Mouse (Mus musculus) splenic B cell, adult 2 months (primary cell): Measurements from ENCODE around the gene Pitpnc1.

Source experiments
- DNase-seq: peaks from one replicate; pipeline ENCODE4 v3.0.0-alpha.2; 2011; ENCODE audit warnings: low read depth, low spot score
- H3K27me3 ChIP-seq: 2 replicates; pipeline ENCODE4 v1.6.1; 2012; ENCODE audit warnings: mild to moderate bottlenecking, low read length, moderate library complexity, mixed read lengths; ENCODE audit not compliant: control insufficient read depth, poor library complexity, insufficient read depth, severe bottlenecking
- H3K36me3 ChIP-seq: 2 replicates; pipeline ENCODE4 v1.6.1; 2012; ENCODE audit warnings: mild to moderate bottlenecking, low read length, moderate library complexity, mixed read lengths; ENCODE audit not compliant: control insufficient read depth, poor library complexity, insufficient read depth, severe bottlenecking

Gene Pitpnc1

DNA sequence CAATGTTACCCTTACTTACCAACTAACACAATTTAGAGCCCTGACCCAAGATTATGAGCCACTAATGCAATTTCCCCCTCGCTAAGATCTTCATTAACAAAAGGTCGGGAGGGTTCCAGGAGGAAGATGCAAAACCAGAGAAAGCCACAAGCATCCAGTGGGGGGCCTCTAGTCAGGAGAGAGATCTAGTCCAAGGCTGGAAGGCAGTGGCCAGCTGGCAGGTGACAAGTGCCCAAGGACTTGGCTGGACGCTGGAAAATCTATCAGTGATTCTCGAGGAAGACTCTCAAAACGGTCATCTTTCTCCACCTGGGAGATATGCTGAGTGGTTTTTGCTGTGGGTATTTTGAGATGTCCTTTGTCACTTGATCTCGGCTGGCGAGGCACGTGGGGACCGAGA lies 196.3 kb downstream of the Pitpnc1 start:
- no peaks in the 10 kb centered on the region for H3K36me3 ChIP-seq
- no peaks in the 10 kb centered on the region for H3K27me3 ChIP-seq
- no peak for DNase-seq

DNA sequence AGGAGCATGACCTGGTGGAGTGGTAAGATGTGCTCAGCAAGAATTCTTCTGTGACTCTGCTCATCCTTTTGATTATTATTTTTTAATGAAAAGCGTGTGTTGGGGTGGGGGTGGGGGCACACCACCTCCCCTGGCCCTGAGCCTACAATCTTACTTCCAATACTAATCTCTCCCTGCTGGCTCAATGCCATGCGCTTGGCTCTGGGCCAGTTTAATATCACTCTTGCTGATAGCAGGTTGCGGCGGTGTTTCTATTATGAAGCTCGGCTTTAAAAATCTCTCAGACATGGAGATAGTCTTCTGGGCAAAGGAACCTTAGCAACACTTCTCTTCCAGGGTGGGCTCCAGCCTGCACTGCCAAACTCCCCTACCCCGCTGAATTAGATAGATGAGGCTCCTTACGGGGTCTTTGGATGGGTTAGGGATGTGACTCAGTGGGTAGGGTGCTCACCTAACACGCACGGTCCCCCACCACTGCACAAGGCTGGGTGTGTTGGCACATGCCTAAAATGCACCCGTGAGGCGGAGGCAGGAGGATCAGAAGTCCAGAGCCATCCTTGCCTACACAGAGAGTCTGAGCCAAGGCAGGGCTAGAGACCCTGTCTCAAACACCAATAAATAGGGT lies 198.0 kb downstream of the Pitpnc1 start:
- Histone ChIP-seq H3K27me3 (no peaks in the 10 kb centered on the region), H3K36me3 (no peaks in the 10 kb centered on the region)
- no peak for DNase-seq

DNA sequence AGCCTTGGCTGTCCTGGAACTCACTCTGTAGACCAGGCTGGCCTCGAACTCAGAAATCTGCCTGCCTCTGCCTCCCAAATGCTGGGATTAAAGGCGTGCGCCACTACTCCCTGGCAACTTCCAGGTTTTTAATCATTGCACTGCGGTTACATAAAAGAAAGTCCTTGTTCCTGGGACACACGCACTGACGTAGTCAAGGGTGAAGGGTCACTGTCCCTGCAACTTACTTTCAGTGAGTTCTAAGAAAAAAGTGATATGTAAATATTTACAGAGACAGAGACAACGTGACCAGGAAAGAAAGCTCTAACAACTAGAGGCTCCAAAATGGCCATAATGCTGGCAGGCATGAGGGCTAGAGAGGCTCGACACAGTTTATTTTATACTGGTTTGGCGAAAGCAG lies 199.9 kb downstream of the Pitpnc1 start:
- H3K36me3 ChIP-seq = no peaks in the 10 kb centered on the region
- no peaks in the 10 kb centered on the region for H3K27me3 ChIP-seq
- no peak for DNase-seq

DNA sequence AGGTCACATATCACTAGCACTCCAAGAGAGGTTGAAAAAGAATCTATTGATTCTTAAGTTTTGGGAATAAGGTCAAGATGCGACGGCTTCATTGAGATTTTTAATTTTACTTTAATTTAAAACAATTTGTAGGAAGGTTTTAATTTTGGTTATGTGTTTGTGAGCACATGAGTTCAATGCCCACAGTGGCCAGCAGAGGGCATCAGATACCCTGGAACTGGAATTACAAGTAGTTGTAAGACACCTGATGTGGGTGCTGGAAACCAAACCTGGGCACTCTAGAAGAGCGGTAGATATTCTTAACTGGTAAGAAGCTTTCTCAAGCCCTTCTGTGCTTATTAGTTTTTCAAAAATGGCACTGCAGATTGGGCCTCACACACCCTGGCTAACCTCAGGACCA lies 203.0 kb downstream of the Pitpnc1 start:
- H3K36me3 ChIP-seq = no peaks in the 10 kb centered on the region
- H3K27me3 ChIP-seq = no peaks in the 10 kb centered on the region
- peak; percentile 58 for DNase-seq

DNA sequence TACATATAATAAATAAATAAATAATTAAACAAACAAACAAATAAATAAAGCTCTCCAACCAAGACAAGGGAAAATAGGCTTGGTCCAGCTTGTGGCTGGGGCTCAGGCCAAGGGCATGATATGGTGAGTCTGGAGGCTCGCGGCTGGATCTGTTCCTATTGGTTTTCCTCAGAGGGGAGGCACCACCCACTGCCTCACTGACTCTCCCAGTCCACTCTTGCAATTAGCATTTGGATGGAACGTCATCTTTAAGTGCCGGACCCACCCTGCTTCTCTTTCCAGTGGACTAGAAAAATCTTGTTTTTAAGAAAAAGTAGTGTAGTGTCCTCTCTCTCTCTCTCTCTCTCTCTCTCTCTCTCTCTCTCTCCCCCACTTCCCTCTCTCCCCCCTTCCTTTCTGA lies 204.6 kb downstream of the Pitpnc1 start:
- no peak for DNase-seq
- Histone ChIP-seq H3K36me3 (no peaks in the 10 kb centered on the region), H3K27me3 (no peaks in the 10 kb centered on the region)

DNA sequence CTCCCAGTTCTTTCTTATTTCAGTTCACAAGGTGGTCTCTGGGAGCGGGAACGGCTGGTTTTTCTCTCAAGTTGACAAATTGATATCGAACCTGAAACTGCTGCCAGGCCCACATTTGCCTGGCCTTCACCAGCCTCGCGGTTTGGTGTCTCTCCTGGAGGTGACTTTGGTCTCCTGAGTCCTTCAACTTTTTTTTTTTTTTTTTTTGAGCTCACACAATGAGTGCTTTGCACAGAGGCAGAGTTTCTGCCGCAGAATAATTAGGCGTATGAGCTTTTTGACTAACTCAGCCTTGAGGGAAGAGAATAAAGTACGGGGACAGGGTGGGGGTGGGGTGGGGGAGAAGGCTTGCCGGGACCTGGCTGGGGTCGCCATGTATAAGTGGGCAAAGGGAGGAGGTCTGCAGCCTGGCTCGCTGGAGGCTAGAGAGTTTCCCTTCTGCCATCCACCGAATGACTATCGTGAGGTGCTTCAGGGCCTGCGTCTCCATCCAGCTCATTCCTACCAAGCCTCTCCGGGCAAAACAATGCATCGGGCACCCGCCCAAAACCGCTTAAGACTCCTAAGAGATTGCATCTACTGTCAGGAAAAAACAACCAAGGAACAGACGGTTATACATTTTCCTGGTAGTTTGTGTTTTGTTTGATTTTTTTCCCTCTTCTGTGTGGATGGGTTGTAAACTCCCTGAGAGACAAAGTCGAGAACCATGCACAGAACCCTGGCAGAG lies 205.4 kb downstream of the Pitpnc1 start:
- no peaks in the 10 kb centered on the region for H3K27me3 ChIP-seq
- no peaks in the 10 kb centered on the region for H3K36me3 ChIP-seq
- no peak for DNase-seq

DNA sequence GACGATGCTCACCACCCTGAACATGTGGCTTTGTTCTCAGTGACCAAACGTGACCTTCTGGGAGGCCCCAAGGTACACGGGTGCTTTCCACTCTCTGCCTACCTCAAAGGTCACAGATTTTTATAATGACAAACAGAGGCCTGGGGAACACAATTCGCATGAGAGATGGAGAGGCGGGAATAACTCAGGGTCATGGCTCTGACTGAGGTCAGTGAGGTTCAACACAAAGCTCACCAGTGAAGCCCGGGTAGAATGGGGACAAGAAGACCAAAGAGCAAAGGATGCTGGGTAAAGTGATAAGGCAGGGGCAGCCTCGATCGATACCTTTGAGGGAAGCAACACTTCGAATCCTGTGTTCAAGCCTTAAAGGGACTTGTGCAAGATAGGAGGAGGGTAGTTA lies 206.7 kb downstream of the Pitpnc1 start:
- no peak for DNase-seq
- H3K27me3 ChIP-seq = no peaks in the 10 kb centered on the region
- H3K36me3 ChIP-seq = no peaks in the 10 kb centered on the region

DNA sequence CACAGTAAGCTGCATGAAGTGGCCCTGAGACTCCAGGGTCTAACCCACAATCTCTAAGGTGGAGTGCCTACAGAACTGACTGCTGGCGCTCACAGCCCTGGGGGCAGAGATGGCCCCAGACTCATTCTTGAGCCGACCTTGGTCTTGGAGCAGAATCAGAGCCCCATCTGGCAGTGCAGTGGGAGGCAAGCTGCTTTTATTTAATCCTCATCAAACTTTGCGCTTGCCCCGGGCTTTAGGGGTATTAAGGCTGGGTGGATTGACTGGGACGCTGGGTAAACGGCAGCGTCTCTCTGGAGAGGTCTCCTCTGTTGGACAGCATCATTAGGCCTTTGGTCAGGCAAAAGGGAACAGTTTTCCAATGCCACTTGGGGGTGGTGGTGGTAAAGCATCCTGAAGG lies 211.1 kb downstream of the Pitpnc1 start:
- H3K27me3 ChIP-seq = no peaks in the 10 kb centered on the region
- no peak for DNase-seq
- H3K36me3 ChIP-seq = no peaks in the 10 kb centered on the region

DNA sequence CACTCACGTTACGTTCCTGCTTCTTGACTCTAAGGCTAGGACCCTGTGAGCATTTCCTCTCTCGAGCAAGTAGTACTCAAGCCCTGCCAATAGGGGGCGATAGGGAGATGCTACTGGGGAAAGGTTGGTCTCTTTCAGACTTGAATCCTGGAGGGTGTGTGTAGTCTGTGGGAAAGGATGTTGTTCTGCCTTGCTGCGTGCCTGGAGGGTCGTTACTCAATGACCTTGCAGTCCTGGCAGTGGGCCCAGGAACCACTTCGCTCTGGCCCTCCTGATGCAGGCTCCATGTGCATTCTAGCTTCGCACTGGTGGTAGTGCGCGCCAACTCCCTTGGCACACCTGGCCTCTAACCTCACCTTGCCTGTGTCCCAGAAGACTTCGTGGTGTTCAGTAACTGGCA lies 215.3 kb downstream of the Pitpnc1 start:
- peaks cover 1% of the 10 kb centered on the region for H3K36me3 ChIP-seq
- DNase-seq = peak; percentile 33
- H3K27me3 ChIP-seq = no peaks in the 10 kb centered on the region

DNA sequence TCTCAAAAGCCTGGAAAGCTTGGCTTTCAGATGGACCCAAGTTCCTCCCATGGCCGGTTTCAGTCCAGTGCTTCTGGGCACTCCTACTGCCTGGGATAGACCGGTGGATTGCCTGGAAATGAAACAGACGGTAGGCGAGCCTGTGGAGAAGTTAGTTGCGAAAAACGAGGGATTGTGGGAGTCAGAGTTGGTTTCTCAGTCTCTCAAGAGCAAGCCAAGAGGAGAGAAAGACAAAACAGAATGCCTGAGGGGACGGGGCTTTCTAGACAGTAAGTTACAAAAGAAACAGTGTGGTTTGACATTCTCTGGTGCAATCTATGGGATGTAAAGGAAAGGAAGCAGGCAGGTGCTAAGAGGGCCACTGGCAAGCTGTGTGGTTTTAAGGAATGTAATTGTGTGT lies 216.3 kb downstream of the Pitpnc1 start:
- no peak for DNase-seq
- Histone ChIP-seq H3K27me3 (no peaks in the 10 kb centered on the region), H3K36me3 (peaks cover 1% of the 10 kb centered on the region)

DNA sequence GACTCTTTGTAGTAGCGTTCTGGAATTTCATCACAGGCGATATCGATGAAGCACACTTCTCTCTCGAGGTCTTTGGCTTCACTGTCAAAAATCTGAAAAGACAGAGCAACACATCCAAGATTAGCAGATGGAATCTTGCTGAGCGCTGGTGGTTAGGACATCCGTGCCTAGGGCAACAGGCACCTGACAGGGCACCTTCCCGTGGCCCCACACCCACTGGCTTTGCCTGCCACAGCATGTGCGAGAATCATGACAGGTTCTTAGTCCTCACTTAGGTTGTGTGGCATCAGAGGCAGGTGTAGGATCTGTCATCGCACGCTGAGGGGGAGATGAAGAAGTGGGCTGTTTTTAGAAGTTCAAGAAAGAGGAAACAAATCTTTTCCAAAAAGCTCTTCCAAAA lies 218.5 kb downstream of the Pitpnc1 start:
- Histone ChIP-seq H3K27me3 (no peaks in the 10 kb centered on the region), H3K36me3 (peaks cover 1% of the 10 kb centered on the region)
- no peak for DNase-seq

DNA sequence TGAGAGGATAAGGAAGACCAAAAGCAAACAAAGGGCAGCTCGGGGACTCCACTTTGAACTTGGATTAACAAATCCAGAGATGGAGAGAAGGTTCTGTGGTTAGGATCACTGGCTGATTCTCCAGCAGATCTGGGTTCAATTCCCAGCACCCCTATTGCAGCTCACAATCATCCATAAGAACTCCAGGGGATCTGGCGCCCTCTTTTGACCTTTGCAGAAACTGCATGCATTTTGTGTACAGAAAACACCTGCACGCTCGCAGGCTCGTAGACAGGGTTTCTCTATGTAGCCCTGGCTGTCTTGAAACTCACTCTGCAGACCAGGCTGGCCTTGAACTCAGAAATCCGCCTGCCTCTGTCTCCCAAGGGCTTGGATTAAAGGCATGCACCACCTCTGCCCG lies 219.0 kb downstream of the Pitpnc1 start:
- DNase-seq = peak; percentile 25
- H3K36me3 ChIP-seq = peaks cover 1% of the 10 kb centered on the region

DNA sequence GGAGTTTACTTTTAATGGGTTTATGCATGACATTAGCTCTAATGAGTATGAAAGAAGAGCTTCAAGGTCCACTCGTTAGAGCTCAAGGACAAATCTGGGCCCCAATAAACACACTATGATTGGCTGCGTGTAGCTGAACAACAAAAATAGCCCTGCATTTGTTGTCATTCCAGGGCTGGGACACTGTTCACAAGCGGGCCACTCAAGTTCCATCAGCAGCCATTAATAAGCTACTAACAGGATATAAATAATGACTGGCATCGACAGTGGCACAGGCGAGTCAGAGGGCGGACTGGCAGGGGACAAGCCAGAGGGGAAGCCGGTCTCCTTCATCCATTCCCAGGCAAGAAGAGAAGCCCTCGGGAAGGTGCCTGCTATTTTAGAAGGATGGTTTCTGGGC lies 219.6 kb downstream of the Pitpnc1 start:
- no peak for DNase-seq
- Histone ChIP-seq H3K36me3 (peaks cover 1% of the 10 kb centered on the region), H3K27me3 (no peaks in the 10 kb centered on the region)

More for the DNA sequence above, 219.0 kb downstream of the Pitpnc1 start:
- H3K27me3 ChIP-seq = no peaks in the 10 kb centered on the region

DNA sequence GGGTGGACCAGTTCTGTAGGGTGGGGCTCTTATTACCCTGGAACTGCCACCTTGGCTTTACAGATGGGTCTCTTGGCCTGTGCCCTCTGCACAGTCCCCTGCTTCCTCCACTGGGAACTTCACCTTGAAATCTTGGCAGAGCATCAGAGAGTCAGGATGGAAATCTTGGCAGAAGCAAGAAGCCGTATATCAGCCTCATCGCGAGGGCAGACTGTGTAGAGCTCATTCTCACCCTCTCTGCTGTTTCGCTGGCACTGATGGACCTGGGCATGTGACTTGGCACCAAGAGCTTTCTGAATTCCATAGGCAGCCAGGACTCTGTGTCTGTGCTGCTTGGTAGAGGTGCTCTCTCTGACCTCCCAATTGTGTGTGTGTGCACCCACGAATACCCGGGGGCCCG lies 221.7 kb downstream of the Pitpnc1 start:
- H3K36me3 ChIP-seq = peaks cover 1% of the 10 kb centered on the region
- no peaks in the 10 kb centered on the region for H3K27me3 ChIP-seq
- DNase-seq = no peak

DNA sequence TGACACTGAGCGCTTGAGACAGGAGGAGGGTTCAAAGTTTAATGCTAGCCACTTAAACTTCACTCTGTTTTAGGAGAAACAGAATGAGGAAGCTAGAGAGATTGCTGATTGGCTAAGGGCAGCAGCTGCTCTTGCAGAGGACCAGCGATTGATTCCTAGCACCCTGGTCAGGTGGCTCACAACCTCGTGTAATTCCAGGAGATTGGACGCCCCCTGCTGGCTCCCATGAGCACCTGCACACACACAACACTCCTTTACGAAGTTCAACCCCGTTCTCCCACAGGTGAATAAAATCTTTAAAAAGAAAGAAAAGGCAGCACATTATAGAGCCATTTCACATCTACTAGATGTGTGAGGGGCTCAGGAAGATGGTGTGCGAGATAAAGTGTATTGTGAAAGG lies 224.8 kb downstream of the Pitpnc1 start:
- DNase-seq = no peak
- H3K36me3 ChIP-seq = no peaks in the 10 kb centered on the region
- no peaks in the 10 kb centered on the region for H3K27me3 ChIP-seq

DNA sequence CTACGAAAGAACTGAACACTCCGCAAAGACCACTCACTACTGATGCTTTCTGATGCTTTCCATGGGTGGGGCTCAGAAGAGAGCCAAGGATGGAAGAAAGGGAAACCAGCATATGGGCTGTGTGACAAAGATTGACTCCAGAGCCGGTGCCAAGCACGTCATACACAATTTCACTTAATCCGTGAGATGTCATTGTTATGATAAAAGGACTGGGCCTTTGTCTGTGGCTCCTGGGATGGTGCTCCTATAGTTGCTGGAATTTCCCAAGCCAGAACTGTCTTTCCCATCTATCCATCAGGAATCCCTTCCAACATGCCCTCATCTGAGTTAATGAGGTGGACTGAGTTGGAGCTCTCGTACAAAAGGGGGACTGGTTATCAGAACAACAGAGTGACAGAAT lies 227.4 kb downstream of the Pitpnc1 start:
- no peaks in the 10 kb centered on the region for H3K27me3 ChIP-seq
- DNase-seq = no peak
- no peaks in the 10 kb centered on the region for H3K36me3 ChIP-seq
